Mouse (Mus musculus) heart, adult 9 months (tissue): Measurements from ENCODE around the gene Ppp1r12c.

Experiments
- DNase-seq, 2 experiments: peaks; one replicate each; pipeline ENCODE4 v3.0.0; 2022; ENCODE audit warnings: low spot score in 2 of 2

Ppp1r12c gene

DNA sequence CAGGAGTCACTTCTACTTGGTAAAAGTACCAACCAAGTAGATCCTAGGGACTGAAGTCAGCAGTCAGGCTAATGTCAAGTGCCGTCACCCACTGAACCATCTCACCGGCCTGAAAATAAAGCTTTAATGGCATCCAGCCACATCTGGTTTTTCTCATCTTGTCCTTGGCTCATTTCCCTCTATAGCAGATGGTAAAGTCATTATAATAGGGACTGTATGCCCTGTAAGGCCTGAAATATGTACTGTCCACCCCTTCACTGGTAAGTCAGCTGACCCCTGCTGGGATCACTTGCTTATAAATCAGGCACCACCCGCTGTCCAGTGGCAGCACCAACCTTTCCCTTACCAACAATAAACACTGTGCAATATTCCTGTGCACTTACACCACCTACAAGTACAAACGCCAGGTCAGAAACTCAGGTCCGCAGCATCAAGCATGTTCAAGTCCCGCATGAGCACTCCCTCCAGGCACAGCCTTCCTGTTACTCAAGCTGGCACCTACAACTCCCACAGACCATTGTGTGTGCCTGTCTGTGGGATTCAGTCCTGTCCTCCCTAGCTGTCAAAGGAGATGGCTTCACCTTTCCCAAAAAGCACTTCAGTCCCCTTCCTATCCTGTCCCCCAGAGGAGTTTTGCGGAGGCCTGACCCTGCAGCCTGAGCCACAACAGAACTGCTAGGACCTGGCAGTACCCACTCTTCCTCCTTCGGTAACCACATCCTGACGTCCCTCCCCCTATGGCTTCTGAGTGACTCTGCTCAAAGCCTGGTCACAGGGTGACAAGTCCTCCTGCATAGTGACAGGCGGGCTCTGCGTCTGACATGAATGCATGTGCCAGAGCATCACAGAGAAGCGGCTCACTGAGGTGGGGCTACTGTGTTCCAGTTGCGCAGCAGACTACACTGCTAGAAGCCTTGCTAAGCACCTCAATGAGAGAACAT is 8.9 kb downstream of the Ppp1r12c start:
- DNase-seq = peak; percentile 63 to 80

DNA sequence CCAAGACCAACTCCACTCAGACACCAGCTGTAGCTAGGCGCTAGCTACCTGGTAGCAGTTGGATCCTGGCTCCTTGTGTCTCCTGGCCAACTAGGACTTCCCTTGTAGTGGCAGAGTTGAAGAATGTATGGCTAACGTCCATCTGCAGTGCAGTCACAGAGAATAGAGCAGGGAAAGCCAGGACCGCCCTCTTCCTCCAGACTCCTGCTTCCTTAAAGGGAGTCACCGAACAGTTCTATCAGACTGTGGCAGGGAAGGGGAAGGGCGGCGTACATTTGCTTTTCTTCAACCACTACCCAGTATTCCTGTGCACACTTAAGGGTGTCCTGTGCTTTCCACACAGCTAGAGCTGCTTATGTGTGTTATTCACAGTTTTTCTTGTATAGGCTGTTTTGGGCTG is 10.2 kb downstream of the Ppp1r12c start:
- DNase-seq = peak; percentile 73 to 85

DNA sequence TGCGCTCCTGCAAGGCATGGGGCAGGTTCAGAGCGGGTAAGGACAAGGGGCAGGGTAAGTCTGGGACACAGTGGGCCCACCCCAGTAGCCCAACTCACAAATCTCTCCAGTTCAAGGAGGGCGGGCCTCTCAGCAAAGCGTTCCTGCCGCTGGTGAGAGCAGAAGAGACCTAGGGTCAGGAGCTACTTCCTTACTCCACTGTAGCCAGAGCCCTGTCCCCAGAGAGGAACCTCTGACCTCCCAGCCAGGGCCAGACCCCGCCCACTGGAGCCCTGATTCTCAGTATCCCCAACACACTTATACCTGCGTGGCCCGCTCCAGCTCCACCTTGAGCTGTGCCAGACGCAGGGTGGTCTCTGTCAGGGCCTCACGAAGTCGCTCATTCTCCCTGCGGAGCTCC is 19.2 kb downstream of the Ppp1r12c start:
- DNase-seq = no peak

DNA sequence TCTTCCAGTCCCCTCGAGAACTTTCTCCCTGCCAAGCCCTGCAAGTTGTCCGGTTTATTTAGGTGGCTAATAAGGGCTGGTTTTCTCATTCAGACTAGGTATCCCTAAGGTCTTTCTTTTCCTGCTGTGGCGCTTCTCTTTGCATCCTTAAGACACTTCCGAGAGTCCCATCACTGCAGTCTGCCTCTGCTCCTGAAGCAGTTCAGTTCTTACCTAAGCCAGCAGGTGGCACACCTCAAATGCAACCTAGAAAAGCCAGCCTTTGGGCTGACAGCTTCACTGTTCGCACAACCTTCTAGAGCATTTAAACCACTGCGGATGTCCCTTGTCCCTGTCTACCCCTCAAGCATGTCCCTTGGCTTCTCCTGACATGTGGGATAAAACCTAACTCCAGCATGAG is 21.8 kb downstream of the Ppp1r12c start:
- no peak for DNase-seq

DNA sequence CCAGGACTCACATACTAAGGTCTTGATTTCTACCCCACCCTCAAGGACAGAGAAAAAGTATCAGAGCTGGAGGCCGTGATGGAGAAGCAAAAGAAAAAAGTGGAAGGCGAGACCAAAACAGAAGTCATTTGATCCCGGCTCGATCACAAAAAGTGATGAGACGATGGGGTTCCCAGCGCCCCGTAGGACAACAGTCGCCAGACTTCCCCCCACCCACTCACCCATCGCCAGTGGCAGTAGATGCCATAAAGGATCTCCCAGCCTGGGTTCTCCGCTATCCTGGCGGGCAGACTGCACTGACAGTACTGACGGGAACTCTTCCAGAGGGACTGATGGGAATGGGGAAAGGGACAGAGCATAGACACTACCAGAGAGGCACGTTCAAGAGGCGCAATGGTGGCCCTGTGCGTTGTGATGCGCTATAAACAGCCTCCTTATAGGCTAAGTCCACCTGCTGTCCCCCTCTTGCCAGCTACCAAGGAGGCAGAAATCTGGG is 22.6 kb downstream of the Ppp1r12c start:
- no peak for DNase-seq

DNA sequence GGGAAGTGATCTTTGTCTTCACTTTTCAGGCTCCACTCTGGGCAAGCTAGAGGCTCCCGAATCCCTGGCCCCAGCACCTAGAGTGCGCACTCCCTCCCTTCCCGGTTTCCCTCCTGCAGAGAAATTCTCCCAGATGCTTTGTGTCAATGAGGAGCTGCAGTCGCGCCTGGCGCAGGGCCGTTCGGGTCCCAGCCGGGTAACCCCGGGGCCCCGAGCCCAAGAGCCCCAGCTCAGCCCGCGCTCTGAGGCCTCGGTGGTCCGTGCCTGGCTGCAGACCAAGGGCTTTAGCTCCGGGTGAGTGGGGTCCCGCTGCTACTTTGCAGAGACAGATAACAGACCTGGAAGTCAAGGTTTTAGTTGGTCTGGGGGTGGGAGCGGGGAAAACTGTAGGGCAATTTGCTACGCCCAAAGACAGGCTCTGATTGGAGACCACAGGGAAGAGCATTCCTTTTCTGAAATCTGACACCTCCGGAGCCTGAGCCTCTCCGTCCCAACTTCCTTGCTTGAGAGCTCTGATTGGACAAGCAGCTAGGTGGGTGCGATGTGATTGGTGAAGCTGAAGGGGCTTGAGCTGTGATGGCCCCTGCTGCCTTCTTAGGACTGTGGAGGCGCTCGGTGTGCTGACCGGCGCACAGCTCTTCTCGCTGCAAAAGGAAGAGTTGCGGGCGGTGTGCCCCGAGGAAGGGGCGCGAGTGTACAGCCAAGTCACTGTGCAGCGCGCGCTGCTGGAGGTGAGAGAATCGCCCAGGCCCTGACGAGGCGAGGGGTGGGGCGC is 23.3 kb downstream of the Ppp1r12c start:
- DNase-seq = peak; percentile 89 to 92

DNA sequence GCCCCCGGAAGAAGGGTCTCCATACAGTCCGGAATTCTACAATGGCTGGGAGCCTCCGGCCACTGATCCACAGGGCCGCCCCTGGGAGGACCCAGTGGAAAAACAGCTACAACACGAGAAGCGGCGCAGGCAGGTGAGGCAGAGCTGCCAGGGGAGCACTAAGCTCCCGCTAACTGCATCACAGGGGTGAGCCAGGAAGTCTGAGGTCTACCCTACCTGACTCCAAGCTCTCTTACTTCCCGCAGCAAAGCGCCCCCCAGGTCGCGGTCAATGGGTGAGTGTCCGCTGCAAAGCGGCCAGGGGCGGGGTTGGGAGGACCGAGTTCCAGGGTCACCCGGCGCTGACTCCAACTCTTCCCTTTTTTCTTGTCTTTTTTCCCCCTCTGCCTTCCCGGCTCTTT is 27.5 kb downstream of the Ppp1r12c start:
- DNase-seq = no peak

DNA sequence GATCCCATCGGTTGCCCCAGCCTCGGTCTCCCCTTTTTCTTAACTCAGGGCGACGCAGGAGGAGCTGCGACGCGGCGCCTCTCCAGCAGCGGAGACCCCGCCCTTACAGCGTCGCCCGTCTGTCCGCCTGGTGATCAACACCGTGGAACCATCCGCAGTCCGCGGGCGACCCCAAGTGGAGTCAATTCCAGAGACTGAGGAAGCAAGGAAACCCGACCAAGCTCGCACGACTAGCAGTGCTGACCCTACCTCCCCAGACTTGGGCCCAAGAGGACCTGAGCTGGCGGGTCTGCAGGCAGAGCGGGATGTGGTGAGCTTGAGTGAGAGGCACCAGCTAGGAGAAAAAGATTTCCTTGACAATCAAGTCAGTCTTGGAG is 30.3 kb downstream of the Ppp1r12c start:
- peak; percentile 69 to 81 for DNase-seq

DNA sequence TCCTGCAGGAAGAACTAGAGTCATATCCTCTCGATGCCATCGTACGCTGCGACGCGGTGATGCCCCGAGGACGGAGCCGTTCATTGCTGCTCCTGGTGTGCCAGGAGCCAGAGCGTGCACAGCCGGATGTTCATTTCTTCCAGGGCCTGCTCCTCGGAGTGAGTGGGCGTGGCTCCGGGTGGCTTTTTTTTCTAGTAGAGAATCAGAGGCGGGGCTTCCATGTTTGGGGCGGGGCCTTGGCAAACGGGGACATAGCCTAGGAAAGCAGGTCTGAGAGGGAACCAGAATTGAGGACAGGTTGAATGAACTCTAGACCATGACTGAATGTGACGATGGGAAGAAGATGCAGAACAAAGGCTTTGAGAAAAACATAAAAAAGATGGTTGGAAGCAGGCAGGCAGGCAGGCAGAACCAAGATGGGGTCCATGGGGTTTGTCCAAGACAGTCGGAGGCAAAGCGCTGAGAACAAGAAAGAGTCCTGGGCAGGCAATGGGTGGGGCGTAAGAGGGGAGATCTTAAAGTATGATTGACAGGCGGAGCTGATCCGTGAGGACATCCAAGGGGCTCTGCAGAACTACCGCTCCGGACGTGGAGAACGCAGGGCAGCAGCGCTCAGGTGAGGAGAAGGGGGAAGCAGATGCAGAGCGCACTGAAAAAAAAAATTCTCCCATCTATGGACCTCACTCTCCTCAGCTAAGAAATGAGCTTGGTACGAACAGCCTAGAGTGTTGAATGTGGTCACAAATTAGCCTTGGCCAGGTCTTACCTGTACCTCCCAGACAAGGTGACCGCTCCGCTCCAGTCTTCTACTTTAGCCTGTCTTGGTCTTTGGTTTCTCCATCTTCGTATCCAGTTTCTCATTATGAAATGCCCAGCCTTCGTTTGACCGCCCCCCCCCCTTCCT is 31.0 kb downstream of the Ppp1r12c start:
- DNase-seq = peak; percentile 72 to 75

DNA sequence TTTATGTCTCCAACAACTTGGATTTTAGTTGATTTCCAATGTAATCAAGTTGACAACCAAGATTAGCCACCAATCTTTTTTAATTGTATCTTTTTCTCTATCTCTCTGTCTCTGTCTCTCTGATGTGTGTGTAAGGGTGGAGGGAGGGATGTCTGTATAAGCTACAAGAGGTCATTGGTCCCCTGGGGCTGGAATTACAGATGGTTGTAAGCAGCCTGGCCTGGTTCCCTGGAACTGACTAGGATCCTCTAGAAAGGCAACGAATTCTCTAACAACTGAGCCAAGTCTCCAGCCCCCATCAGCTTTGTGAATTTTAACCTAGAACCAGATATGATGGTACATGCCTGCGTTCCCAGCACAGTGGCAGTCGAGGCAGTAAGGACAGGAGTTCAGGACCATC is 33.7 kb downstream of the Ppp1r12c start:
- DNase-seq = no peak

DNA sequence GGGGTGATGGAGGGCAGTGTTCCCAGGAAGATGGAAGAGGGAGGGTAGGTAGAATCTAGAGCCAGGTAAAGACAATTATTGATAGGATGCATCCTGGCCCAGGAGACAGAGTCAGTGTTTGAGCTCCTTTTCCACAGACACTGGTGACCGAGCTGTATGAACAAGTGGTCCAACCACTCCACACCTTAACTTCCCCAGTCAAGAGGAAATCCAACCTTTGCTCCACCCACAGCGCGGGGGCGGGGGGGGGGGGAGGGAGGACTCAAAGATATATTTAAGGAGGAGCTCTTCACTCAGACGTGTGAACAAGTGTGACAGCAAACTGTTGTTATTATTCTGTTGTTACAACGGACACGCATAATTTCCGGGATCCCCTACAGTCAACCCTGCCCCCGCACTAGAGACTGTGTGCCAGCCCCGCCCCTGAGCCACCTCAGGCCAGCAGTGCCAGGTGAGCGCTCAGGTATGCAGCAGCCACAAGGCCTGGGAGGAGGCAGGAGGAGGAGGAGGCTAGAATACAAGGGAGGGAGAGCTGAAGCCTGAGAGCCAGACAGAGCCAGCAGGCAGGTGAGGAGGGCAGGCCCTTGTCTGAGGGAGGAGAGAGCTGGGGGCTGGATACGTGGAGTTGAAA is 37.2 kb downstream of the Ppp1r12c start:
- no peak for DNase-seq

DNA sequence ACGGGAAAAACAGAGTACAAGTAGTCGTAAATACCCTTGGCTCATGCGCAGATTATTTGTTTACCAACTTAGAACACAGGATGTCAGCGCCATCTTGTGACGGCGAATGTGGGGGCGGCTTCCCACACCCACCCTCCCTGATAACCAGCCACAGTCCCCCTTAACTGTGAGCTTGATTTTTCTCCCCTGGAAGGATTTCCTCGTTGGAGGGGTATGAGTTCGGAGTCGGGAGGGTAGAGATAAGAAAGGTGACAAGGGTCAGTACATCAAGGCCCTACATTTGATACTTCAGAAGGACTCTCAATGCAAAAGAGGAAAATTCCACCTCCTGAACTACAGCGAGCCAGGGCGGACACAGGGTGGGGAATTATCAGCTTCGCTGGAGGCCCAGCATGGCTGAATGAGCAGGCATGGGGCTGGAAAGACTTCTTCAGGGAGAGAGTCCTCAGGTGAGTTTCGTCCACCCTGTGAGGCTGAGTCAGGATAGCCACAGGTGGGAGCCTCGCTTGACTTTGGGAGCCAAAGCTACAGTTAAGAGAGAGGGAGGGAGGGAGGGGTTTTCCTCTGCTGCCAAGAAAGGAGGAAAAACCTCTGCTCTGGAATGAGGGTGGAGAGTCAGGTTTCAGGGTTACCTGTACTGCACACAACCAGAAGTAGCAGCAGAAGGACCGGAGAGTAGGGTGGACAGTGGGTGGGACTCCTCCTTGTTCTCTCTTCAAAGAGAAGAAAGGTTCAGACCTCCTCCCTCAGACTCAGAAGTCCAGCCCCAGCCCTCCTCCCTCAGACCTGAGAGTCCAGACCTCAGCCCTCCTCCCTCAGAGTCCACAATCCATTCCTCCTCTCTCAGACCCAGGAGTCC is 40.7 kb downstream of the Ppp1r12c start, which contains the start of gene Eps8l1:
Eps8l1 (plus strand) TSS at position 99 of the 859 bp plus-strand sequence.
- no peak for DNase-seq

DNA sequence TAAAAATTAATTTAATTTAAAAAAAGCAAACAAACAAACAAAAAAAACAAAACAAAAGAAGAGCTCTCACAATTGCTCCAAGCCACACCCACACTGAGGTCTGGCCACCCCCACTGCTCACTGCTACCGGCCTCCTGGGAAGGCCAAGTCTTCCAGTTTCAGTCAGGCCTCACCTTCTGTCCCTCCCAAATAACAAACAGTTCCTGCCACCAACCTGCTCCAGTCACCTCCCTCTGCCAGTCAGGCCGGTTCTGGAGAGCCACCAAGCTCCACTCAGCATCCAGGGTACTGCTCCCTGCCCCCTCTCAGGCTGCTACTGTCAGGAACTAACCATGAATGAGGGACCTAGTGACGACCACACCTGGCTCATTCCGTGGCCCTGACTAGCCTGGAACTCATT is 48.8 kb downstream of the Ppp1r12c start:
- DNase-seq = no peak

DNA sequence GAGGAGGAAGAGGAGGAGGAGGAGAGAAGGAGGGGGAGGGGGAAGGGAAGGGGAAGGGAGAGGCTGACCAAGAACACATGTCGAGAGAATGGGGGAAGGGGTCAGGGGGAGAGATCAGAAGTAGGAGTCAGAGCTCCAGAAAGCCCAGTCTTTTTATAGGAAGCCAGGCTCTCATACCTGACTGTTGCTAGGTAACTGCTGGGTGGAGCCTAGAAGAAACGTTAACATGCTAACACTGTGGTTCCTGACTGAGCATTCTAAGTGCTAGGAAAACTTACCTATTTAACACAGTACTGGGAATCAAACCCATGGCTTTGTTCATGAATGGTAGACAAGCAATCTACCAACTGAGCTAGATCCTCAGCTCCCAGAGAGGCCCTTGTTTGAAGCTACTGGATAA is 52.3 kb downstream of the Ppp1r12c start:
- DNase-seq = no peak

DNA sequence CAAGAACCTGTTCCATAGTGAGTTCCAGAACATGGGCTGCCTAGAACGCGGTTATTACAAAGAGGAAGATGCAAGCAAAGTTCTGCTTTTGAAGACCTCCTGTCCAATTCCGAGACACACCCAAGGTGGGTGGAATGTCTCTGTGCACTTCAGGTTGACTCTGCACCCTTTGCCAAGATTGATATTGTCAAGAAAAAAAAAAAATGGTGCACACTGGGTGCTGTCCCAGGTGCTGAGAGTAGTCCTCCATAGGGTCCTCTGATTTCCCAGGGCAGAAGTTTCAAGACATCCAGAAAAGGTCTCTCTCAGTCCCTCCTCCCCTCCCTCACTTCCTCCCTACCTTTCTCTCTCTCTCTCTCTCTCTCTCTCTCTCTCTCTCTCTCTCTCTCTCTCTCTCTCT is 53.0 kb downstream of the Ppp1r12c start:
- no peak for DNase-seq

DNA sequence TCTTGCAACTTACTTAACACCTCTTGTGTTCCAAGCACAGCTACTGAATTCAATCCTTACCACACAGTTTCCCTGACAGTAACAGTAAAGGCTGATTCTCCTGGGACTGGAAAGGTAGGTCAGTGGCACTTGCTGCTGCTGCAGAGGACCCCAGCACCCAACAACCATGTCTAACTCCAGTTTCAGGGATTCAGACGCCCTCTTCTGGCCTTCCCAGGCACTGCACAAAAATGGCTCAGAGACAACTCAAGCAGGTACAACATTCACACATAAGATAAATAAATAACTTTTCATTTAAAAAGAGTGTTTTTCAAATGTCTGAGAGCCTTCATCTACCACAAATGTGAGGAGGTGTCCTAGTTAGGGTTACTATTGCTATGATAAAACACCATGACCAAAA is 54.3 kb downstream of the Ppp1r12c start:
- no peak for DNase-seq

DNA sequence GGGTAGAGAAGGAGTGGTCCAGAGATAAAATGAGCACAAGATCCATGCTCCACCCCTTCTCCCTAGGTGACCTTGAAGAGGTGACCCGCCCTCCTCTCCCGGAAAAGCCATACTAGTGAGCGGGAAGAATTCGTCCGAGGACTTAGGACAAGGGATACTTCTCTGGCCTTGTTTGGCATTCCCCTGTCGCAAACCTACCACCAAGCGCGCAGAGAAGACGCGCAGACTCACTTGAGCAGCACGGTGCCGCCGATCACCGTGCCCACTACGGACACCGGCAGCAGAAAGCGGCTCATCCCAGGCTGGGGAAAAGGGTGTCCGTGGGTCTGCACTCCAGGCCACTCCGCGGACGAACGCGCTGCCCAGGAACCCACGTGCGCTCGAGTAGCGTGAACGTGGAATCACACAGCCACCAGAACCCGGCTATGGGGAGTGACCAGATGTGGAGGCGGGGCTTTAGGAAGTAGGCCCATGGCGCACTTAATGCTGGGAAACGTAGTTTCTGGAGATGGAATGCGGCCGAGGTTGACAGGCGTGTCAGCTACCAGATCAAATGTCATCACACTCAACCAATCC is 56.2 kb downstream of the Ppp1r12c start, which contains the start of gene Rdh13:
Rdh13 (minus strand) TSS at position 434 of the 576 bp plus-strand sequence.
- peak; percentile 94 for DNase-seq

DNA sequence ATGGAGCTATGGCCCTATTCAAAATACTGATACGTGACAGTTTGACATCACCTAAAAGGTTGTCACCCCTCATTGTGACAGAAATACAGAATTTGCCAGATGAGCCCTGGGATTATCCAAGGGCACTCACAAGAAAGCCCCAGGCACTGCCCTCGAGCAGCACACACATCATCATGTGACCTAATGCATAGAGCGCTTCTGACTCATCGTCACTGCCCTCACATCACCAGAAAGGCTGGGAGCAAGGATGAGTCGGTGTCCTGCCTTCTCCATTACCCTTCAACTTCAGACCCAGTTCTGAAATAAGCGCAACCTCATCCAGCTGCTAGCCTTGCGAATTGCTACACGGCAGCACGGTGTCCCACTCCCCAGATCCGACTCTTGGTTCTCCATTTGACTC is 60.9 kb downstream of the Ppp1r12c start:
- DNase-seq = no peak

DNA sequence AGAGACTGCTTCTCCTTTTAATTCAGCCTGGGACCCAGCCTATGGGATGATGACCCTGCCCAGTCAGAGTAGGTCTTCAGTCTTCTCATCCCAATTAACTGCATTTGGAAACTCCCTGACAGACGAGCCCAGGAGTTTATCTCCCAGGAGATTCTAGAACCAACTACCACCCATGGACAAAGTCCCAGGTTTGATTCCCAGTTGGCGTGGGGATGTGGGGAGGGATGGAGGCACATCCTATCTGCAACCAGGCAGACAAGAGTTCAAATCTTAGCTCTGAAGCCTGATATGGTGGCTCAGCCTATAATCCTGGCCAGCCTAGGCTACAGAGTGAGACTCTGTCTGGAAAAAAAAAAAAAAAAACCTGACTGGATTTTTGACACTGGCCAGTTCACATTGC is 63.8 kb downstream of the Ppp1r12c start:
- DNase-seq = no peak

DNA sequence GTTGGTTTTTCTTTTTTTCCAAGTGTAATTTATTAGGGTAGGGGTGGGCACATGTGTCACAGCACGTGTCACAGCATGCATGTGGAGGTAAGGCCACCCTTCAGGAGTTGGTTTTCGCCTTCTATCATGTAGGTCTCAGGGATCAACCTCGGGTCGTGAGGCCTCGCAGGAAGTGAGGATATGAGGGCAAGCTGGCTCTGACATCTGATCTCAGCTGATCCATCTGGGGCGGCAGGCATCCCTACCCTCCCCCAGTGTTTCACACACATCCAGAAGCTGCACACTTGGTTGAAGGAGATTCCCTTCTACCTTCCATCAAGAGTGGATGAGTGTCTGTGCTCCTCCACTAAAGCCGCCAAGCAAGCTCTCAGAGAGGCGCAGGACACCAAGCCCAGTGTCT is 69.5 kb downstream of the Ppp1r12c start:
- DNase-seq = no peak
